Mouse (Mus musculus) megakaryocyte, embryonic 14.5 days (primary cell): ENCODE data around the gene Kcnma1.

ENCODE experiments used
- FLI1 ChIP-seq: IDR thresholded peaks from 2 replicates; pipeline ENCODE4 v1.6.1; 2012; ENCODE audit warnings: low read length, inconsistent platforms, mixed read lengths
- GATA1 ChIP-seq: IDR thresholded peaks from 3 replicates; pipeline ENCODE4 v1.6.1; 2012; ENCODE audit warnings: mixed read lengths, low read length, inconsistent platforms, borderline replicate concordance

- TF ChIP-seq GATA1 (no peak), FLI1 (no peak)
These were observed 496.9 kb downstream of the Kcnma1 start for GRCm38 (mm10) chr14:23517374-23517773.
